28 mouse cellular contexts compared by ENCODE assay signal in the genomic region with DNA sequence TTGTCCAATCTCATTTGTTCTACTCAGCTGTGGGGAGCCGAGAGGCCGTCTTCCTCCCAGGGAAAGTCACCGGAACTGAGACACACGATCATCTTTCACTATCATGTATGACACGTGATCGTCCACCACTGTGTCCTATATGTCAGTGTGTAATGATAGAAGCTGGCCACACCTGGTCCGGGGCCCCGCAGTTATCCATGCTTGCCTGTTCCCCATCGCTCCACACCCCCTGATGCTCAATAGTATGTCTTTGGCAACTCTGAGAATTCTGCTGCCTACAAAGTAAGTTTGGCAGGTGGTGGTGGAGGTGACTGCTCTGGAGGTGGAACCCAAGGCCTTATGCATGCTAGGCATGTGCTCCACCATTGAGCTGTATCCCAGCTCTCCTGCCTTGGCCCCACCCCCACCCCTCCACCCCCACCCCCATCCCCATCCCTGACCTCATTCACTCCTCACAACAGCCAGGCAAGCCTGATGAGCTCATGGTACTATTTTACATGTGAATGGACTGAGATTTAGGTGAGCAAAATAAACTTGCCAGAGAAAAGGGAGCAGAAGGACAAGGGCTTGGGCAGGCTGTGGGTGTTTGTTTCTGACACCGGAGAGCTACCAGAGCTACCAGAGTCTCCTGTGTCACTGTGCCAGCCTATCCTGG.
A peak's percentile ranks its signal among the peaks of the same experiment; 100 is the strongest.
DNase-seq lines count a peak whose midpoint lies in the region; ATAC-seq and TF ChIP-seq lines count a peak whose summit lies in the region.
"Had no signal": no experiment of that assay in that cellular context is flagged by ENCODE, and none has a peak within 500 bp of the region (broad histone marks: within the 10 kb centered on the region; RNA-seq: fewer than 3 reads in every experiment).

No protein-coding gene starts in this region.

- no peak for TF ChIP-seq CTCF in brain, embryonic 14.5 days (IDR thresholded peaks at IDR 0.05; ENCODE audit: borderline replicate concordance, extremely low read depth, insufficient read depth, insufficient read length)

- H3K27ac ChIP-seq in neural tube, embryonic 11.5 days (ENCODE audit: low read depth, low read length): no peak overlapping the region
- H3K27ac ChIP-seq in neural tube, embryonic 15.5 days (replicated peaks): no peak overlapping the region
- no peak overlapping the region for H3K27ac ChIP-seq in forebrain, embryonic 16.5 days (ENCODE audit: low read length)
- H3K27ac ChIP-seq: embryonic facial prominence, embryonic 10.5 days; heart, adult 2 months; heart, embryonic 15.5 days; intestine, embryonic 15.5 days; limb, embryonic 10.5 days; liver, embryonic 15.5 days; stomach, embryonic 15.5 days had no signal

- TF ChIP-seq POLR2A in brain, embryonic 14.5 days (IDR thresholded peaks at IDR 0.05; ENCODE audit: borderline replicate concordance, extremely low read depth, insufficient read depth, insufficient read length, poor library complexity, severe bottlenecking): no peak

- H3K4me3 ChIP-seq in neural tube, embryonic 11.5 days (ENCODE audit: low read depth, low read length): no peak overlapping the region
- H3K4me3 ChIP-seq in neural tube, embryonic 15.5 days (replicated peaks): no peak overlapping the region
- no peak overlapping the region for H3K4me3 ChIP-seq in forebrain, embryonic 16.5 days (replicated peaks; ENCODE audit: low read length)
- H3K4me3 ChIP-seq: embryonic facial prominence, embryonic 10.5 days; heart, adult 2 months; heart, embryonic 15.5 days; intestine, embryonic 15.5 days; limb, embryonic 10.5 days; liver, embryonic 15.5 days; myocyte; stomach, embryonic 15.5 days had no signal

- H3K9me3 ChIP-seq in neural tube, embryonic 11.5 days (ENCODE audit: control insufficient read depth, low read length): no peaks in the 10 kb centered on the region
- no peaks in the 10 kb centered on the region for H3K9me3 ChIP-seq in neural tube, embryonic 15.5 days (replicated peaks)
- no peaks in the 10 kb centered on the region for H3K9me3 ChIP-seq in forebrain, embryonic 16.5 days (ENCODE audit: control insufficient read depth, low read length)
- H3K9me3 ChIP-seq: embryonic facial prominence, embryonic 10.5 days; heart, embryonic 15.5 days; intestine, embryonic 15.5 days; limb, embryonic 10.5 days; liver, embryonic 15.5 days; stomach, embryonic 15.5 days had no signal

- H3K4me2 ChIP-seq in neural tube, embryonic 11.5 days (ENCODE audit: low read depth): no peak overlapping the region
- H3K4me2 ChIP-seq in neural tube, embryonic 15.5 days: no peak overlapping the region
- H3K4me2 ChIP-seq in forebrain, embryonic 16.5 days (ENCODE audit: low read length): no peak overlapping the region
- H3K4me2 ChIP-seq: heart, embryonic 15.5 days; intestine, embryonic 15.5 days; liver, embryonic 15.5 days; stomach, embryonic 15.5 days had no signal

- peak; percentile 62 for ATAC-seq in neural tube, embryonic 11.5 days (ENCODE audit: insufficient read depth, low FRiP score, low TSS enrichment)
- no peak for ATAC-seq in neural tube, embryonic 15.5 days (ENCODE audit: low FRiP score)
- ATAC-seq in forebrain, embryonic 16.5 days: 0 out of 2 replicates have a peak, but pooled peaks have one; percentile 51
- ATAC-seq: CD4-positive, CD25-positive, alpha-beta regulatory T cell, adult 4 months; hindbrain, embryonic 16.5 days; intestine, embryonic 15.5 days had no signal

- H3K36me3 ChIP-seq in neural tube, embryonic 11.5 days (ENCODE audit: control insufficient read depth, insufficient read depth, low read length): no peaks in the 10 kb centered on the region
- no peaks in the 10 kb centered on the region for H3K36me3 ChIP-seq in neural tube, embryonic 15.5 days
- no peaks in the 10 kb centered on the region for H3K36me3 ChIP-seq in forebrain, embryonic 16.5 days (ENCODE audit: control insufficient read depth, insufficient read depth)
- H3K36me3 ChIP-seq: embryonic facial prominence, embryonic 10.5 days; G1E; heart, embryonic 15.5 days; intestine, embryonic 15.5 days; limb, embryonic 10.5 days; liver, embryonic 15.5 days; stomach, embryonic 15.5 days had no signal

- peak; percentile 88 for DNase-seq in heart, adult 11 months
- DNase-seq in heart, postnatal 4 days: no peak
- DNase-seq in neural tube, embryonic 11.5 days (ENCODE audit: low spot score): no peak
- DNase-seq in brain, embryonic 14.5 days (ENCODE audit: low read depth): peak; percentile 52
- no peak for DNase-seq in MN1 (ENCODE audit: low spot score)
- no peak for DNase-seq in ovary, adult 18-20 months (ENCODE audit: low spot score)
- DNase-seq: adrenal gland, postnatal 14 days; cerebellum, adult 8-10 months; gastrocnemius, postnatal 25 days; heart, adult 2 months; heart, postnatal 36 days; kidney, adult 9 months; kidney, postnatal 14 days; liver; lung, postnatal 4 days; thymus, postnatal 36 days had no signal

- no peak overlapping the region for H3K9ac ChIP-seq in neural tube, embryonic 11.5 days (ENCODE audit: low read length)
- no peak overlapping the region for H3K9ac ChIP-seq in neural tube, embryonic 15.5 days (replicated peaks)
- no peak overlapping the region for H3K9ac ChIP-seq in forebrain, embryonic 16.5 days (replicated peaks; ENCODE audit: low read depth, low read length)
- H3K9ac ChIP-seq: heart, embryonic 15.5 days; intestine, embryonic 15.5 days; liver, embryonic 15.5 days; stomach, embryonic 15.5 days had no signal

- no peaks in the 10 kb centered on the region for H3K27me3 ChIP-seq in neural tube, embryonic 11.5 days (ENCODE audit: control insufficient read depth, insufficient read depth, low read length)
- no peaks in the 10 kb centered on the region for H3K27me3 ChIP-seq in neural tube, embryonic 15.5 days (replicated peaks)
- no peaks in the 10 kb centered on the region for H3K27me3 ChIP-seq in forebrain, embryonic 16.5 days (replicated peaks; ENCODE audit: control insufficient read depth, insufficient read depth, low read length)
- H3K27me3 ChIP-seq: heart, embryonic 15.5 days; intestine, embryonic 15.5 days; liver, embryonic 15.5 days; stomach, embryonic 15.5 days had no signal

- 88% methylated on average over 10 of the region's 10 CpGs for WGBS in neural tube, embryonic 11.5 days
- WGBS in neural tube, embryonic 15.5 days: 87% methylated on average over 10 of the region's 10 CpGs
- 86% methylated on average over 10 of the region's 10 CpGs for WGBS in forebrain, embryonic 16.5 days

- no peaks in the 10 kb centered on the region for H3K4me1 ChIP-seq in neural tube, embryonic 11.5 days (ENCODE audit: control insufficient read depth, insufficient read depth, low read length)
- peaks cover 5% of the 10 kb centered on the region for H3K4me1 ChIP-seq in neural tube, embryonic 15.5 days
- H3K4me1 ChIP-seq in forebrain, embryonic 16.5 days (replicated peaks; ENCODE audit: control insufficient read depth, insufficient read depth, low read length): no peaks in the 10 kb centered on the region
- H3K4me1 ChIP-seq: embryonic facial prominence, embryonic 10.5 days; intestine, embryonic 15.5 days; limb, embryonic 10.5 days; liver, embryonic 15.5 days; stomach, embryonic 15.5 days had no signal

Comparison
In these comparisons a context has a peak if more than half of its experiments do, and no peak if none do; other contexts are left out.
1. DNase-seq: peak in heart, adult 11 months (single experiment) and brain, embryonic 14.5 days (single experiment); none in heart, postnatal 4 days (single experiment), neural tube, embryonic 11.5 days (single experiment), MN1 (single experiment) and ovary, adult 18-20 months (single experiment).